In genomic region chr2:165899923-165900322, GRCm38 (mm10) we compare ENCODE assay signal across 9 mouse cellular contexts. TPM values are rescaled to one million over a fixed set of nuclear protein-coding genes. Genes with fewer than 3 reads are reported as not detected.
DNase-seq lines count a peak whose midpoint lies in the region; ATAC-seq lines count a peak whose summit lies in the region.
"Had no signal": no experiment of that assay in that cellular context is flagged by ENCODE, and none has a peak within 500 bp of the region (broad histone marks: within the 10 kb centered on the region; RNA-seq: fewer than 3 reads in every experiment).

No protein-coding gene starts in this region.

- WGBS in kidney, embryonic 16.5 days: 21% methylated on average over 3 of the region's 3 CpGs
- 26% methylated on average over 3 of the region's 3 CpGs for WGBS in hindbrain, embryonic 13.5 days

- no peaks in the 10 kb centered on the region for H3K27me3 ChIP-seq in kidney, embryonic 16.5 days (ENCODE audit: insufficient read depth, low read length)
- H3K27me3 ChIP-seq in hindbrain, embryonic 13.5 days: no peaks in the 10 kb centered on the region

- peak overlapping the region; percentile 62 for H3K9ac ChIP-seq in kidney, embryonic 16.5 days (replicated peaks; ENCODE audit: low read length)
- no peak overlapping the region for H3K9ac ChIP-seq in hindbrain, embryonic 13.5 days

- H3K4me2 ChIP-seq in kidney, embryonic 16.5 days (replicated peaks; ENCODE audit: low read depth, low read length): peak overlapping the region; percentile 40
- H3K4me2 ChIP-seq in hindbrain, embryonic 13.5 days: no peak overlapping the region

- peaks cover 28% of the 10 kb centered on the region for H3K4me1 ChIP-seq in kidney, embryonic 16.5 days (ENCODE audit: insufficient read depth, low read length)
- H3K4me1 ChIP-seq in hindbrain, embryonic 13.5 days (replicated peaks): peaks cover 28% of the 10 kb centered on the region

- H3K4me3 ChIP-seq in kidney, embryonic 16.5 days (ENCODE audit: low read length): no peak overlapping the region; the same call in 1 of the 2 replicates
- no peak overlapping the region for H3K4me3 ChIP-seq in hindbrain, embryonic 13.5 days

- no peak for DNase-seq in kidney, postnatal 36 days
- DNase-seq in c-Kit-positive CD71-positive TER-119-positive erythroid progenitor cells, embryonic 14.5 days (ENCODE audit: low spot score): peak; percentile 34
- no peak for DNase-seq in left cerebral cortex, adult 18-20 months (ENCODE audit: low spot score in 2 of 2)
- DNase-seq in thymus, postnatal 25 days: no peak
- DNase-seq in layer of hippocampus, adult 9-11 months: no peak
- DNase-seq: right cerebral cortex, postnatal 25 days had no signal

- peak overlapping the region; percentile 98 for H3K27ac ChIP-seq in kidney, embryonic 16.5 days (ENCODE audit: low read length)
- peak overlapping the region; percentile 49; the same call in 1 of the 2 replicates for H3K27ac ChIP-seq in hindbrain, embryonic 13.5 days

- ATAC-seq in kidney, embryonic 16.5 days (ENCODE audit: low FRiP score, low TSS enrichment): no peak
- ATAC-seq in hindbrain, embryonic 13.5 days (ENCODE audit: low FRiP score): no peak
- peak; percentile 70 for ATAC-seq in megakaryocyte progenitor cell, adult 5-6 weeks (replicated peaks; ENCODE audit: poor library complexity)

- no peaks in the 10 kb centered on the region for H3K9me3 ChIP-seq in kidney, embryonic 16.5 days (ENCODE audit: low read length)
- H3K9me3 ChIP-seq in hindbrain, embryonic 13.5 days: no peaks in the 10 kb centered on the region

- H3K36me3 ChIP-seq in kidney, embryonic 16.5 days (ENCODE audit: insufficient read depth, low read length): no peaks in the 10 kb centered on the region
- H3K36me3 ChIP-seq in hindbrain, embryonic 13.5 days: no peaks in the 10 kb centered on the region

RNA-seq across cellular contexts. Expression of gene Zmynd8, which starts 1.1 kb away (rescaled TPM):
- 58.2 and 69.4 TPM in 2 replicates for polyA plus RNA-seq in kidney, embryonic 16.5 days (2015; fragmentation: Nextera tagmentation; extraction: Ambion mirVana)
- 82.2 and 86.6 TPM in 2 replicates for polyA plus RNA-seq in hindbrain, embryonic 13.5 days (2015; fragmentation: Nextera tagmentation; extraction: Ambion mirVana)
- 44.6 and 49.9 TPM in 2 replicates for total RNA-seq in megakaryocyte progenitor cell, adult 5-6 weeks (2015)
- 32.1 and 35.8 TPM in 2 replicates for total RNA-seq in megakaryocyte progenitor cell, adult 5-6 weeks (2017)
- total RNA-seq in left cerebral cortex, adult 18-20 months (2021): 100 to 1,000 TPM; 150 to 151 TPM
